Mouse (Mus musculus): Measurements from ENCODE around the gene Asl. TPM values are rescaled to one million over a fixed set of nuclear protein-coding genes. Genes with fewer than 3 reads are reported as not detected.

Gene Asl
- polyA plus RNA-seq, 1 experiment = 20.8 TPM

GRCm38 (mm10) chr5:130003229-130003628, 25.8 kb downstream of the Asl start:
- no peak for DNase-seq (ENCODE audit: low spot score)

GRCm38 (mm10) chr5:130002301-130003146, 26.5 kb downstream of the Asl start, which contains the start of gene Gusb:
TSS of gene Gusb (minus strand) at chr5:130003049.
- DNase-seq (ENCODE audit: low spot score) = peak; percentile 67

- no peak for DNase-seq (ENCODE audit: low spot score)
These were observed 27.6 kb downstream of the Asl start for GRCm38 (mm10) chr5:130001356-130001987.

- no peak for DNase-seq (ENCODE audit: low spot score)
These were observed 28.3 kb downstream of the Asl start for GRCm38 (mm10) chr5:130000735-130001134.

- DNase-seq (ENCODE audit: low spot score) = no peak
These were observed 29.9 kb downstream of the Asl start for GRCm38 (mm10) chr5:129999097-129999496.

GRCm38 (mm10) chr5:129997700-129998099, 31.3 kb downstream of the Asl start:
- no peak for DNase-seq (ENCODE audit: low spot score)

GRCm38 (mm10) chr5:129994989-129995388, 34.1 kb downstream of the Asl start:
- DNase-seq (ENCODE audit: low spot score) = no peak

GRCm38 (mm10) chr5:129993374-129993773, 35.7 kb downstream of the Asl start:
- DNase-seq (ENCODE audit: low spot score) = no peak

- no peak for DNase-seq (ENCODE audit: low spot score)
These were observed 37.1 kb downstream of the Asl start for GRCm38 (mm10) chr5:129991898-129992297.

GRCm38 (mm10) chr5:129989376-129989775, 39.7 kb downstream of the Asl start:
- no peak for DNase-seq (ENCODE audit: low spot score)

GRCm38 (mm10) chr5:129980216-129980615, 48.8 kb downstream of the Asl start:
- no peak for DNase-seq (ENCODE audit: low spot score)

- DNase-seq (ENCODE audit: low spot score) = no peak
These were observed 50.4 kb downstream of the Asl start for GRCm38 (mm10) chr5:129978608-129979007.

- no peak for DNase-seq (ENCODE audit: low spot score)
These were observed 51.3 kb downstream of the Asl start for GRCm38 (mm10) chr5:129977768-129978167.

GRCm38 (mm10) chr5:129974866-129975311, 54.2 kb downstream of the Asl start:
- DNase-seq (ENCODE audit: low spot score) = no peak

- DNase-seq (ENCODE audit: low spot score) = no peak
These were observed 54.7 kb downstream of the Asl start for GRCm38 (mm10) chr5:129974354-129974753.

GRCm38 (mm10) chr5:129971491-129971890, 57.6 kb downstream of the Asl start:
- no peak for DNase-seq (ENCODE audit: low spot score)

GRCm38 (mm10) chr5:129968417-129968816, 60.6 kb downstream of the Asl start:
- no peak for DNase-seq (ENCODE audit: low spot score)

- no peak for DNase-seq (ENCODE audit: low spot score)
These were observed 62.6 kb downstream of the Asl start for GRCm38 (mm10) chr5:129966448-129966847.

GRCm38 (mm10) chr5:129963224-129963623, 65.8 kb downstream of the Asl start:
- no peak for DNase-seq (ENCODE audit: low spot score)

Measured in urinary bladder, adult 2 months (tissue).